Comparison of ENCODE assay signal across 22 mouse cellular contexts in genomic region chr1:130728708-130729107, GRCm38 (mm10). TPM values are rescaled to one million over a fixed set of nuclear protein-coding genes. Genes with fewer than 3 reads are reported as not detected.
"Had no signal": no experiment of that assay in that cellular context is flagged by ENCODE, and none has a peak within 500 bp of the region (broad histone marks: within the 10 kb centered on the region; RNA-seq: fewer than 3 reads in every experiment).

No protein-coding gene starts in this region.

- H3K9ac ChIP-seq: limb, embryonic 13.5 days; liver, embryonic 14.5 days; lung, embryonic 14.5 days; neural tube, embryonic 15.5 days had no signal

- H3K4me3 ChIP-seq: limb, embryonic 13.5 days; midbrain, embryonic 10.5 days; myocyte; neural tube, embryonic 15.5 days had no signal

- H3K4me2 ChIP-seq: limb, embryonic 13.5 days; lung, embryonic 14.5 days; neural tube, embryonic 15.5 days had no signal

- H3K27ac ChIP-seq: kidney, postnatal 0 days; limb, embryonic 13.5 days; liver, embryonic 14.5 days; midbrain, embryonic 10.5 days; neural tube, embryonic 15.5 days had no signal

- H3K27me3 ChIP-seq: limb, embryonic 13.5 days; neural tube, embryonic 15.5 days had no signal

- H3K9me3 ChIP-seq: limb, embryonic 13.5 days; midbrain, embryonic 10.5 days; neural tube, embryonic 15.5 days had no signal

- DNase-seq: kidney, adult 11 months; kidney, adult 9 months; kidney, postnatal 36 days; layer of hippocampus, postnatal 36 days; left cerebral cortex, postnatal 4 days; lung, embryonic 14.5 days; lung, postnatal 10 days; lung, postnatal 4 days; midbrain, embryonic 14.5 days; right cerebral cortex, postnatal 4 days; spleen, adult 18-20 months; thymus, postnatal 4 days had no signal

- H3K36me3 ChIP-seq: limb, embryonic 13.5 days had no signal

RNA-seq across cellular contexts. Expression of gene Gm29427, which starts 13.1 kb away (rescaled TPM):
- total RNA-seq: layer of hippocampus, postnatal 36 days; left cerebral cortex, postnatal 4 days; megakaryocyte, adult 5-6 weeks had no signal
- polyA plus RNA-seq: intestine, embryonic 14.5 days; kidney, postnatal 0 days; limb, embryonic 13.5 days; liver, embryonic 14.5 days; lung, embryonic 14.5 days; midbrain, embryonic 10.5 days; midbrain, embryonic 14.5 days; myocyte; neural tube, embryonic 11.5 days; neural tube, embryonic 15.5 days; stomach, embryonic 14.5 days had no signal
